Mouse (Mus musculus): ENCODE results near the gene G530012D18Rik.
"Not testable (repeated sequence)": the region's sequence is repeated elsewhere in the genome, so short reads cannot be mapped to it uniquely, and the experiment has no call there.

G530012D18Rik gene

GRCm38 (mm10) chr1:85575376-85575775, at the start of gene G530012D18Rik:
G530012D18Rik (plus strand) TSS chr1:85575676.
- DNase-seq (ENCODE audit: low spot score in 2 of 2), result not testable (repeated sequence)

- DNase-seq (ENCODE audit: low spot score in 2 of 2), result not testable (repeated sequence)
These were observed 49.1 kb upstream of the G530012D18Rik start for GRCm38 (mm10) chr1:85526401-85526800.

GRCm38 (mm10) chr1:85528451-85529110, 46.9 kb upstream of the G530012D18Rik start:
- DNase-seq (ENCODE audit: low spot score in 2 of 2), result not testable (repeated sequence)

- not testable (repeated sequence) for DNase-seq (ENCODE audit: low spot score in 2 of 2)
These were observed 31.7 kb upstream of the G530012D18Rik start for GRCm38 (mm10) chr1:85543818-85544217.

GRCm38 (mm10) chr1:85546442-85546841, 29.0 kb upstream of the G530012D18Rik start:
- not testable (repeated sequence) for DNase-seq (ENCODE audit: low spot score in 2 of 2)

- peak; percentile 20 to 38 for DNase-seq (ENCODE audit: low spot score in 2 of 2)
These were observed 20.2 kb upstream of the G530012D18Rik start for GRCm38 (mm10) chr1:85555261-85555660.

- not testable (repeated sequence) for DNase-seq (ENCODE audit: low spot score in 2 of 2)
These were observed 1.9 kb upstream of the G530012D18Rik start for GRCm38 (mm10) chr1:85573554-85573953.

- DNase-seq (ENCODE audit: low spot score in 2 of 2), result not testable (repeated sequence)
These were observed 3.0 kb downstream of the G530012D18Rik start for GRCm38 (mm10) chr1:85578372-85579010.

- DNase-seq (ENCODE audit: low spot score in 2 of 2), result not testable (repeated sequence)
These were observed 4.0 kb downstream of the G530012D18Rik start for GRCm38 (mm10) chr1:85579199-85580147.

GRCm38 (mm10) chr1:85580148-85580534, 4.7 kb downstream of the G530012D18Rik start:
- not testable (repeated sequence) for DNase-seq (ENCODE audit: low spot score in 2 of 2)

- not testable (repeated sequence) for DNase-seq (ENCODE audit: low spot score in 2 of 2)
These were observed 5.1 kb downstream of the G530012D18Rik start for GRCm38 (mm10) chr1:85580578-85580977.

- DNase-seq (ENCODE audit: low spot score in 2 of 2), result not testable (repeated sequence)
These were observed 6.0 kb downstream of the G530012D18Rik start for GRCm38 (mm10) chr1:85581518-85581917.

GRCm38 (mm10) chr1:85588697-85589096, 13.2 kb downstream of the G530012D18Rik start:
- DNase-seq (ENCODE audit: low spot score in 2 of 2), result not testable (repeated sequence)

- not testable (repeated sequence) for DNase-seq (ENCODE audit: low spot score in 2 of 2)
These were observed 17.1 kb downstream of the G530012D18Rik start for GRCm38 (mm10) chr1:85592526-85592925.

GRCm38 (mm10) chr1:85598271-85599012, 23.0 kb downstream of the G530012D18Rik start, which contains the start of gene Sp110:
Sp110 (minus strand) TSS chr1:85598817.
- not testable (repeated sequence) for DNase-seq (ENCODE audit: low spot score in 2 of 2)

- DNase-seq (ENCODE audit: low spot score in 2 of 2), result not testable (repeated sequence)
These were observed 24.6 kb downstream of the G530012D18Rik start, which contains the start of gene Sp140 for GRCm38 (mm10) chr1:85600078-85600477. Sp140 (plus strand) TSS chr1:85600378.

- DNase-seq (ENCODE audit: low spot score in 2 of 2), result peak; percentile 27 to 40
These were observed 25.3 kb downstream of the G530012D18Rik start for GRCm38 (mm10) chr1:85600794-85601193.

GRCm38 (mm10) chr1:85604341-85604740, 28.9 kb downstream of the G530012D18Rik start:
- not testable (repeated sequence) for DNase-seq (ENCODE audit: low spot score in 2 of 2)

- DNase-seq (ENCODE audit: low spot score in 2 of 2), result not testable (repeated sequence)
These were observed 32.9 kb downstream of the G530012D18Rik start for GRCm38 (mm10) chr1:85608361-85608760.

GRCm38 (mm10) chr1:85610581-85610980, 35.1 kb downstream of the G530012D18Rik start:
- DNase-seq (ENCODE audit: low spot score in 2 of 2), result not testable (repeated sequence)

GRCm38 (mm10) chr1:85615096-85615495, 39.6 kb downstream of the G530012D18Rik start:
- not testable (repeated sequence) for DNase-seq (ENCODE audit: low spot score in 2 of 2)

All from spleen, postnatal 14 days (tissue).